Mouse (Mus musculus): ENCODE measurements around the gene Zc3h4.

- TF ChIP-seq CTCF (IDR thresholded peaks at IDR 0.05; ENCODE audit: low read depth) (no peak), EP300 (IDR thresholded peaks at IDR 0.05; ENCODE audit: low read depth) (no peak)
These were observed 34.5 kb upstream of the Zc3h4 start for GRCm38 (mm10) chr7:16366133-16366646.

All from liver, postnatal 0 days (tissue).